Mouse (Mus musculus): ENCODE measurements at regions not wholly inside any gene's neighbourhood (a gene's known extent, or its start where the extent isn't known, plus 50 kb on each side); places are given as distances from the start of the nearest gene placed in this dataset.

DNA sequence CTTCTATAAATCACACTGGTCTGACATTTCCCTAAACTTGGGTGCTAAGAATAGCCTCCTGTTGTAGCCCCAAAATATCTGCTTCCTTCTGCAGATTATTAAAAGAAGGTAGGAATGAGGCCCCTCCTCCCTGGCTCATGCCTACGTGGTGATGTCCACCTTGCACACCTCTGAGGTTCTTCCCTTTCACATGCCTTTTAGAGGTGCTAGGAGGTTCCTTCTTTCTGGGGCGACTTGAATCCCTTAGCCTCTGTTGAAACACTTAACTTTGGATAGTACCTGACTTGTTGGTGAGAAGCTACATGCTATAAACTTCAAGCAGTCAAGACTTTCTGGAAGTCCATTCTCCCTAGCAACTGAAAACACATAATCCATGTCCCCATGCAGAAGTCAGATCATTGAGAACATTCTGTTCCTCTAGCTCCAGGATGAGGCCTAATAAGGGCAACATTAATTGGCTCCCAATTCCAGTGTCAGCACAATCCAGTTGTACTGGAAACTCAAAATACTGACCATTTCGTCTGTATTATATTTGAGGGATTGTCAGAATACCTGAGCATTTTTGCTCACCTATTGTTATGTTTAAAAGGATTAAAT, 313.5 kb downstream of the Epha4 start:
- no peak overlapping the region for H3K4me3 ChIP-seq
- WGBS: 85% methylated on average over 3 of the region's 3 CpGs
- H3K9me3 ChIP-seq: 0 out of 2 replicates have a peak, but pooled peaks cover 3% of the 10 kb centered on the region
- no peak for ATAC-seq (ENCODE audit: low FRiP score, low read depth)
- H3K27ac ChIP-seq: no peak overlapping the region
- H3K27me3 ChIP-seq (replicated peaks): no peaks in the 10 kb centered on the region
- H3K4me2 ChIP-seq (replicated peaks): no peak overlapping the region
- H3K4me1 ChIP-seq: no peaks in the 10 kb centered on the region
- no peaks in the 10 kb centered on the region for H3K36me3 ChIP-seq
- no peak overlapping the region for H3K9ac ChIP-seq

- Histone ChIP-seq H3K27me3 (replicated peaks) (no peaks in the 10 kb centered on the region), H3K4me1 (no peaks in the 10 kb centered on the region), H3K9me3 (0 out of 2 replicates have a peak, but pooled peaks cover 3% of the 10 kb centered on the region), H3K4me2 (replicated peaks) (no peak overlapping the region), H3K9ac (no peak overlapping the region), H3K4me3 (no peak overlapping the region), H3K27ac (no peak overlapping the region), H3K36me3 (no peaks in the 10 kb centered on the region)
- no peak for ATAC-seq (ENCODE audit: low FRiP score, low read depth)
- 84% methylated on average over 4 of the region's 4 CpGs for WGBS
These were observed 311.9 kb downstream of the Epha4 start for GRCm38 (mm10) chr1:77202948-77203347.

DNA sequence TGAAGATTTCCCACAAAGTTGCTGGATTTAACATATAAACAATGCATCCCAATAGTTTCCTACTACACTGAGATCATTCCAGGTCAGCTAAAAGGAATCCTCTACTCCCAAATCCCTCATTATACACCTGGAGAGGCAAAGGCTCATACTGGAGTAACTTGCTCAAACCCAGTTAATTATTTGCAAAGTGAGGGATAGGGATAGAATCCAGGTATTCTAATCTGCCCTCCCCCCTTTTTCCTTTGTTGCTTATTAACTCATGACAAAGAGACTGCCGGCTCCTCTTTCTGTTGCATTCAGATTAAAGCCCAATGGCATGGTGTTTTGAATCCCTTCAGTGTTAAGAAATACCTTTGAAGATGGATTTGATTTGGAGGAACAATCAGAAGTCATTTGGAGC, 308.4 kb downstream of the Epha4 start:
- Histone ChIP-seq H3K4me1 (no peaks in the 10 kb centered on the region), H3K4me3 (no peak overlapping the region), H3K27ac (no peak overlapping the region), H3K9ac (no peak overlapping the region), H3K4me2 (replicated peaks) (no peak overlapping the region), H3K9me3 (no peaks in the 10 kb centered on the region), H3K27me3 (replicated peaks) (no peaks in the 10 kb centered on the region), H3K36me3 (no peaks in the 10 kb centered on the region)
- no peak for ATAC-seq (ENCODE audit: low FRiP score, low read depth)
- 70% methylated on average over 1 of the region's 1 CpGs for WGBS

DNA sequence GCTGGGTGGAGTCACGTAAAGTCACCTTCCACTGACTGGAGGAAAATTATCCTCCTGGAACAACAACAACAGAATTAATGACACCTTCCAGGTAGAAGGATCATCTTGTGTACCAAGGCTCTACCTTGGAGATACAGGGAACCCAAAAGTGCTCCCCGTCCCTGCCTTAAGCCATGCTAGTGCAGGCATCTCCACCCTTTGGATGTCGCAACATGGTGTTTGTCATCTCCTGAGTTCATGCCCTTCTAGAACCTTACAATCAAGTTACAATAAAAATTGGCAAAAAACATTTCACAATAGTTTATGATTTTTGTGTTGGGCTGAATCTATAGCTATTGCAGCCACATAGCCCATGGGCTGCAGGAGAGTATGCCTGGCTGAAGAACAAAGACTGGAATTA, 305.5 kb downstream of the Epha4 start:
- Histone ChIP-seq H3K36me3 (no peaks in the 10 kb centered on the region), H3K4me1 (no peaks in the 10 kb centered on the region), H3K4me2 (replicated peaks) (no peak overlapping the region), H3K27ac (no peak overlapping the region), H3K27me3 (replicated peaks) (no peaks in the 10 kb centered on the region), H3K4me3 (no peak overlapping the region), H3K9ac (no peak overlapping the region), H3K9me3 (no peaks in the 10 kb centered on the region)
- 87% methylated on average over 3 of the region's 3 CpGs for WGBS
- no peak for ATAC-seq (ENCODE audit: low FRiP score, low read depth)

DNA sequence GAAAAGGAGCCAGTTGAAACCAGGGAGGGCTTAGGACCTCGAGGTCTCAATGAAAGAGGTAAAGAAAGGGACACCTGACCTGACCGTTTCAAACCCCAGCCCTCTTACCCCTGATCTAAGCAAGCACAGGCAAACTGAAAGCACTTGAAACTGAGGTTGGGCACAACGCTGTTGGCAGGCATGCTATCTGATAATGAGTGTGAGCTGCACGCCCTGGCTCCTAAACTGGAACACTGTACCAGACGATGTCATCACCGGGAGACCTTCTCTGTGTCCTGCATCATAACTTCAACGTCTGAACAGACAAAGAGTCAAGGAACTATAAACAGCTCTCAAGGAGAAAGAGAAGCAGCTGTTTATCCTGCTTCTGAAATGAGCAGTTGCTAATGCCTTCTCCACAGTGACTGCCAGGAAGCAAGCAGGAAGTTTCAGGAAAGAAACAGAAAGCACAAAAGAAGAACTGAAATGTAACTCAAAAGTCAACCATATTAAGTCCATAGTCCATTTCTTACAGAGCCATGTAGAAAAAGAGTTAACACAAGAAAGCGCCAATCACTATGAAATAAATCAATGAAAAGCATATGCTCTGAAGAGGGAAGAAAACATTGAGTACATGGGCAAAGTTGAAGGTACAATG, 301.3 kb downstream of the Epha4 start:
- Histone ChIP-seq H3K27ac (no peak overlapping the region), H3K4me3 (no peak overlapping the region), H3K36me3 (no peaks in the 10 kb centered on the region), H3K4me1 (no peaks in the 10 kb centered on the region), H3K4me2 (replicated peaks) (no peak overlapping the region), H3K9ac (no peak overlapping the region), H3K9me3 (no peaks in the 10 kb centered on the region), H3K27me3 (replicated peaks) (no peaks in the 10 kb centered on the region)
- no peak for ATAC-seq (ENCODE audit: low FRiP score, low read depth)
- WGBS: 73% methylated on average over 8 of the region's 8 CpGs

DNA sequence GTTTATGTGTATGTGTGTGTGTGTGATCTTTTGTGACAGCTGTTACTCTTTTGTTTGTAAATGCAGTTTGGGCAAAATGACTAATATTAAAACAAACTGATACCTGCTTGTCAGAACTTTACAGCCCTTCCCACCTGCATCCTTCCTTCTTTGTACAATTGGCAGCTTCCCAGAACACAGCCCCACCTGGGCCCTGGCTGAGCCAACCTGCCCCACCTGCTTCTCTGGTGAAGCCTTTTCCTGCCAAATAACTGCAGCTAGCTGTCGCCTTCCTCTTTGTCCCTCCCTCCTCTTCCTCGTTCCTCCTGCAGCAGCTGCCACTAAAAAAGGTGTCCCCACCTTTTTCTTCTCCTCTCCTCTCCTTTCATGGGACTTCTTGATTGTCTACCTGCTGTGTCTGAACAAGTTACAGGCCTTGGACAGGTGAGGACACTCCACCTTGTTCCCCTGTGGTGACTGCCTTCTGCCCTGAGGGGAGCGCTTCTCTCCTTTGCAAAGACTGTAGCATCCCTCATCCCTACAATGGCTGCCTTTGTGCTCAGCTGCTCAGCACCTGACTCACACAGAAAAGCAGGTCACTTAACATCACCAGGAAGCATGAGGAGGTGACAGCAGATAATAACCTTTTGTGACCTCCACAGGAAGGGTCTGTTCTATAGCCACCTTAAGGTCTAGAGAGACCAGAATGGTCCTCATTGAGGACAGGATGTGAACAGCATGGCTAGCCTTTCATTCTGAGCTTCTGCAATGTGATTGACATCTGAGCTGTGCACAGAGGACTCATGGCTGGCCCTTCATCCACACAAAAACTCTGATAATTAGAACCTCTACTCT, 295.2 kb downstream of the Epha4 start:
- Histone ChIP-seq H3K36me3 (no peaks in the 10 kb centered on the region), H3K27ac (no peak overlapping the region), H3K9me3 (no peaks in the 10 kb centered on the region), H3K27me3 (replicated peaks) (no peaks in the 10 kb centered on the region), H3K4me2 (replicated peaks) (no peak overlapping the region), H3K4me3 (no peak overlapping the region), H3K9ac (no peak overlapping the region), H3K4me1 (no peaks in the 10 kb centered on the region)
- ATAC-seq (ENCODE audit: low FRiP score, low read depth): no peak
- WGBS: 77% methylated on average over 3 of the region's 3 CpGs

GRCm38 (mm10) chr1:77220322-77220590, 294.6 kb downstream of the Epha4 start:
- Histone ChIP-seq H3K27me3 (replicated peaks) (no peaks in the 10 kb centered on the region), H3K36me3 (no peaks in the 10 kb centered on the region), H3K9ac (no peak overlapping the region), H3K4me3 (no peak overlapping the region), H3K27ac (no peak overlapping the region), H3K4me2 (replicated peaks) (no peak overlapping the region), H3K4me1 (no peaks in the 10 kb centered on the region), H3K9me3 (no peaks in the 10 kb centered on the region)
- no peak for ATAC-seq (ENCODE audit: low FRiP score, low read depth)
- WGBS: 90% methylated on average over 1 of the region's 1 CpGs

GRCm38 (mm10) chr1:77220783-77221182, 294.1 kb downstream of the Epha4 start:
- Histone ChIP-seq H3K36me3 (no peaks in the 10 kb centered on the region), H3K4me3 (no peak overlapping the region), H3K4me2 (replicated peaks) (no peak overlapping the region), H3K4me1 (no peaks in the 10 kb centered on the region), H3K9ac (no peak overlapping the region), H3K27me3 (replicated peaks) (no peaks in the 10 kb centered on the region), H3K27ac (no peak overlapping the region), H3K9me3 (no peaks in the 10 kb centered on the region)
- no peak for ATAC-seq (ENCODE audit: low FRiP score, low read depth)
- WGBS: 74% methylated on average over 6 of the region's 6 CpGs

- Histone ChIP-seq H3K27me3 (replicated peaks) (no peaks in the 10 kb centered on the region), H3K27ac (no peak overlapping the region), H3K36me3 (no peaks in the 10 kb centered on the region), H3K4me1 (no peaks in the 10 kb centered on the region; the same call in 1 of the 2 replicates), H3K9me3 (no peaks in the 10 kb centered on the region), H3K4me3 (no peak overlapping the region), H3K9ac (no peak overlapping the region), H3K4me2 (replicated peaks) (no peak overlapping the region)
- no peak for ATAC-seq (ENCODE audit: low FRiP score, low read depth)
- WGBS: 85% methylated on average over 2 of the region's 2 CpGs
These were observed 293.0 kb downstream of the Epha4 start for GRCm38 (mm10) chr1:77221900-77222299.

DNA sequence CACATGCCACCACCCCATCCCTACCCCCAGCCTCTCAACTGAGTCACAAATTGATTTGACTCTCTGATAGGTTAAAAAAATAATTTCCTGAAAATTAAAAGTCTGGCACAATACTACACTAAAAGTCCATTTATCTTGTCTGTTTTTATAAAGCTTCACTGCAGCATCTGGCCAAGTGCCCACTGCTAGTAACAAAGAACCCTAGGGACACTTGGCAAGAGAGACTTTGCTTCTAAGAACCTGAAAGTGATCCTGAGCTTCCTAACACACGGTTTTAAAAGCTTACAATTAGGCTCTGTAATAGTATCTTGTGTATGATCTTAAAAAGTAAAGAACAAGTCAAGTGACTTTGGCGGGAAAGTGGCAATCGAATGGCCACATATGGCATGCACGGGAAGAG, 288.3 kb downstream of the Epha4 start:
- Histone ChIP-seq H3K27me3 (replicated peaks) (no peaks in the 10 kb centered on the region), H3K27ac (no peak overlapping the region), H3K4me2 (replicated peaks) (no peak overlapping the region), H3K9me3 (no peaks in the 10 kb centered on the region), H3K4me3 (no peak overlapping the region), H3K4me1 (peaks cover 4% of the 10 kb centered on the region; the same call in 1 of the 2 replicates), H3K9ac (no peak overlapping the region), H3K36me3 (no peaks in the 10 kb centered on the region)
- no peak for ATAC-seq (ENCODE audit: low FRiP score, low read depth)
- WGBS: 60% methylated on average over 4 of the region's 4 CpGs

DNA sequence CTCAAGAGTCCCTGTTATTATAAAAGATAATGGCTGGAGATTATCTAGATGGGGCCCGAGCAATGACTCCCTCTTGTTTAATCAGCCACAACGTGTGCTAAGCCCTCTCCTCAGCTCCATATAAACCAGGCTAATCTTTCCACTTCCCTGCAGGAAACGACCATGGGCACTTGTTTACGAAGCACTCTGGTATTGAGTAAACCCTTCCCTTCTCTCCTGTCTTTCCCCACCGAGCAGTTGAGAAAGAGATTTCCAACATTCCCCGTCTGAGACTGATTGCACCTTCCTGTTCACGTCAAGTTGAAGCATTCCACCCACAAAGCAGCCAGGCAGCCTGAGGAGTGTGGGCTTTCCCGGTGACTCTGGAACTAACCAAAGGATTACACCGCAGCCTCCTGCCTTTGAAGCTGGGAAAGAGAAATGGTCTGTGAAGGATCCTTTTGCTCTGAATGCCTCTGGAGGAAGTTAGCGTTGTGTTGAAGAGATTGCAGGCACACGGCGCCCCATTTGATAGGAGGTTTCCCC, 287.8 kb downstream of the Epha4 start:
- no peaks in the 10 kb centered on the region for H3K9me3 ChIP-seq
- H3K36me3 ChIP-seq: no peaks in the 10 kb centered on the region
- ATAC-seq (ENCODE audit: low FRiP score, low read depth): no peak
- no peaks in the 10 kb centered on the region for H3K27me3 ChIP-seq (replicated peaks)
- WGBS: 22% methylated on average over 12 of the region's 12 CpGs
- peaks cover 4% of the 10 kb centered on the region; the same call in 1 of the 2 replicates for H3K4me1 ChIP-seq
- H3K9ac ChIP-seq: no peak overlapping the region
- H3K4me2 ChIP-seq (replicated peaks): peak overlapping the region; percentile 4; the same call in 1 of the 2 replicates
- no peak overlapping the region for H3K4me3 ChIP-seq
- H3K27ac ChIP-seq: no peak overlapping the region

DNA sequence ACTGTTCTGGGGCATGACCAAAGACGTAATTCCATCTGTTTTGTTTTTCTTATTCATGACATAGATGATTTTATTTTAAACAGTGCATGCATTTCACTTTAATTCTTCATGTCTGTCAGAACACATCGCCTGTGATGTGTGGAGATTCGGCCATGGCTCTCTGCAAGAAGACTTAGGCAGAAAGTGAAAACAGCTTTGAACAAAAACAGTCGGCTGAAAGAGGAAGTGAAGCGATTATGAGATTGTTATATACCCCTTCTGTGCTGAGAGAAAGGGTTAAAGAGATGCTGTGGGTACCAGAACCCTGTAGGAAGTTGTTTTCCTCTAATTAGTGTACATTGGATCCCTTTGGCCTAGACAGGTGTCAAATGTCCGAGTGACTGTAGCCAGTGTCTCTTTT, 287.1 kb downstream of the Epha4 start:
- Histone ChIP-seq H3K4me2 (replicated peaks) (no peak overlapping the region), H3K36me3 (no peaks in the 10 kb centered on the region), H3K27ac (no peak overlapping the region), H3K27me3 (replicated peaks) (no peaks in the 10 kb centered on the region), H3K4me3 (no peak overlapping the region), H3K9me3 (no peaks in the 10 kb centered on the region), H3K9ac (no peak overlapping the region), H3K4me1 (peaks cover 4% of the 10 kb centered on the region; the same call in 1 of the 2 replicates)
- 80% methylated on average over 6 of the region's 6 CpGs for WGBS
- no peak for ATAC-seq (ENCODE audit: low FRiP score, low read depth)

Measured in neural tube, embryonic 12.5 days (tissue).